ENCODE assay signal across 10 mouse cellular contexts in genomic region chr3:38357905-38358491, GRCm38 (mm10).
DNase-seq lines count a peak whose midpoint lies in the region; ATAC-seq and TF ChIP-seq lines count a peak whose summit lies in the region.
"Had no signal": no experiment of that assay in that cellular context is flagged by ENCODE, and none has a peak within 500 bp of the region (broad histone marks: within the 10 kb centered on the region; RNA-seq: fewer than 3 reads in every experiment).

No protein-coding gene starts in this region.

- no peak overlapping the region for H3K4me2 ChIP-seq in lung, postnatal 0 days (replicated peaks; ENCODE audit: low read depth, low read length)
- peak overlapping the region; percentile 5 for H3K4me2 ChIP-seq in liver, embryonic 13.5 days
- H3K4me2 ChIP-seq: limb, embryonic 15.5 days had no signal

- H3K27ac ChIP-seq in lung, postnatal 0 days (ENCODE audit: low read length), result no peak overlapping the region
- H3K27ac ChIP-seq in heart, embryonic 10.5 days, result peak overlapping the region; percentile 56; the same call in 1 of the 2 replicates
- no peak overlapping the region for H3K27ac ChIP-seq in liver, embryonic 13.5 days
- H3K27ac ChIP-seq: limb, embryonic 15.5 days had no signal

- H3K36me3 ChIP-seq in lung, postnatal 0 days (ENCODE audit: insufficient read depth, low read length), result no peaks in the 10 kb centered on the region
- H3K36me3 ChIP-seq in heart, embryonic 10.5 days, result no peaks in the 10 kb centered on the region
- H3K36me3 ChIP-seq in liver, embryonic 13.5 days, result no peaks in the 10 kb centered on the region
- H3K36me3 ChIP-seq: limb, embryonic 15.5 days had no signal

- TF ChIP-seq CTCF in lung, postnatal 0 days (IDR thresholded peaks at IDR 0.05), result no peak

- peak; percentile 38 for DNase-seq in lung, postnatal 0 days (ENCODE audit: low spot score)
- no peak for DNase-seq in lung, adult 18-20 months
- peak; percentile 24 for DNase-seq in adrenal gland, postnatal 25 days
- DNase-seq in heart, embryonic 10.5 days (ENCODE audit: low spot score), result no peak
- no peak for DNase-seq in liver, embryonic 13.5 days
- no peak for DNase-seq in layer of hippocampus, adult 8-10 months (ENCODE audit: low spot score in 2 of 2)
- DNase-seq: cerebellum, adult 11-12 months had no signal

- H3K4me3 ChIP-seq in lung, postnatal 0 days (ENCODE audit: low read depth, low read length), result no peak overlapping the region
- H3K4me3 ChIP-seq in heart, embryonic 10.5 days, result peak overlapping the region; percentile 38; the same call in 1 of the 2 replicates
- H3K4me3 ChIP-seq in liver, embryonic 13.5 days (replicated peaks), result no peak overlapping the region
- H3K4me3 ChIP-seq: limb, embryonic 15.5 days had no signal

- no peaks in the 10 kb centered on the region for H3K27me3 ChIP-seq in lung, postnatal 0 days (replicated peaks; ENCODE audit: insufficient read depth, low read length)
- H3K27me3 ChIP-seq in heart, embryonic 10.5 days (ENCODE audit: insufficient read depth, poor library complexity, severe bottlenecking), result no peaks in the 10 kb centered on the region
- no peaks in the 10 kb centered on the region for H3K27me3 ChIP-seq in liver, embryonic 13.5 days
- H3K27me3 ChIP-seq: limb, embryonic 15.5 days had no signal

- ATAC-seq in lung, postnatal 0 days, result no peak
- ATAC-seq in liver, embryonic 13.5 days (ENCODE audit: low read depth), result peak; percentile 66; the same call in 1 of the 2 replicates
- ATAC-seq in inflammation-experienced regulatory T-cells, adult 6 months, result no peak
- no peak for ATAC-seq in cerebellum, adult (ENCODE audit: insufficient number of reproducible peaks, low FRiP score, low TSS enrichment)

- H3K9me3 ChIP-seq in lung, postnatal 0 days (ENCODE audit: low read length), result no peaks in the 10 kb centered on the region
- H3K9me3 ChIP-seq in heart, embryonic 10.5 days, result no peaks in the 10 kb centered on the region
- H3K9me3 ChIP-seq in liver, embryonic 13.5 days (replicated peaks), result no peaks in the 10 kb centered on the region
- H3K9me3 ChIP-seq: limb, embryonic 15.5 days had no signal

- 20% methylated on average over 14 of the region's 14 CpGs for WGBS in lung, postnatal 0 days
- 14% methylated on average over 14 of the region's 14 CpGs for WGBS in heart, embryonic 10.5 days
- 12% methylated on average over 14 of the region's 14 CpGs for WGBS in liver, embryonic 13.5 days (ENCODE audit: insufficient replicate concordance)

- no peak for TF ChIP-seq EP300 in lung, postnatal 0 days (IDR thresholded peaks at IDR 0.05)

- no peak overlapping the region for H3K9ac ChIP-seq in lung, postnatal 0 days (replicated peaks; ENCODE audit: low read depth)
- H3K9ac ChIP-seq in liver, embryonic 13.5 days, result no peak overlapping the region
- H3K9ac ChIP-seq: limb, embryonic 15.5 days had no signal

- peaks cover 10% of the 10 kb centered on the region for H3K4me1 ChIP-seq in lung, postnatal 0 days (ENCODE audit: insufficient read depth, low read depth, low read length)
- peaks cover 32% of the 10 kb centered on the region for H3K4me1 ChIP-seq in heart, embryonic 10.5 days
- peaks cover 15% of the 10 kb centered on the region for H3K4me1 ChIP-seq in liver, embryonic 13.5 days (replicated peaks)

Comparison
In these comparisons a context has a peak if more than half of its experiments do, and no peak if none do; other contexts are left out.
1. DNase-seq: peak in lung, postnatal 0 days (single experiment) and adrenal gland, postnatal 25 days (single experiment); none in lung, adult 18-20 months (0 of 2), heart, embryonic 10.5 days (single experiment), liver, embryonic 13.5 days (single experiment) and layer of hippocampus, adult 8-10 months (0 of 2).